Comparison of ENCODE assay signal across 11 mouse cellular contexts in genomic region chr19:47088226-47088625, GRCm38 (mm10). TPM values are rescaled to one million over a fixed set of nuclear protein-coding genes. Genes with fewer than 3 reads are reported as not detected.
DNase-seq lines count a peak whose midpoint lies in the region; ATAC-seq and TF ChIP-seq lines count a peak whose summit lies in the region.
"Had no signal": no experiment of that assay in that cellular context is flagged by ENCODE, and none has a peak within 500 bp of the region (broad histone marks: within the 10 kb centered on the region; RNA-seq: fewer than 3 reads in every experiment).

No protein-coding gene starts in this region.

- ATAC-seq in kidney, embryonic 14.5 days (ENCODE audit: low FRiP score, low TSS enrichment): no peak
- no peak for ATAC-seq in heart, embryonic 16.5 days (replicated peaks; ENCODE audit: extremely low read depth, insufficient read depth, low FRiP score)
- ATAC-seq in liver, embryonic 12.5 days: no peak
- ATAC-seq: midbrain, embryonic 13.5 days had no signal

- H3K4me3 ChIP-seq in kidney, adult 2 months (ENCODE audit: insufficient read depth, low read depth, low read length): peak overlapping the region; percentile 10; the same call in 1 of the 2 replicates
- H3K4me3 ChIP-seq in kidney, embryonic 14.5 days (ENCODE audit: low read length): no peak overlapping the region
- peak overlapping the region; percentile 8; the same call in 1 of the 2 replicates for H3K4me3 ChIP-seq in heart, embryonic 16.5 days (ENCODE audit: low read length)
- H3K4me3 ChIP-seq in liver, embryonic 12.5 days: no peak overlapping the region

- no peak overlapping the region; the same call in 1 of the 2 replicates for H3K27ac ChIP-seq in kidney, adult 2 months (ENCODE audit: insufficient read depth, low read depth, low read length)
- H3K27ac ChIP-seq in kidney, embryonic 14.5 days (ENCODE audit: low read depth, low read length): no peak overlapping the region
- no peak overlapping the region for H3K27ac ChIP-seq in heart, embryonic 16.5 days (ENCODE audit: low read length)
- H3K27ac ChIP-seq in liver, embryonic 12.5 days: no peak overlapping the region; the same call in 1 of the 2 replicates
- H3K27ac ChIP-seq: midbrain, embryonic 13.5 days had no signal

- H3K9me3 ChIP-seq in kidney, embryonic 14.5 days (ENCODE audit: control insufficient read depth, low read length): no peaks in the 10 kb centered on the region
- no peaks in the 10 kb centered on the region for H3K9me3 ChIP-seq in heart, embryonic 16.5 days (replicated peaks; ENCODE audit: control insufficient read depth, low read length)
- H3K9me3 ChIP-seq in liver, embryonic 12.5 days (replicated peaks): no peaks in the 10 kb centered on the region
- H3K9me3 ChIP-seq: midbrain, embryonic 13.5 days had no signal

- peaks cover 8% of the 10 kb centered on the region for H3K36me3 ChIP-seq in kidney, adult 2 months (ENCODE audit: control insufficient read depth, insufficient read depth, low read length)
- peaks cover 40% of the 10 kb centered on the region for H3K36me3 ChIP-seq in kidney, embryonic 14.5 days (ENCODE audit: control insufficient read depth, insufficient read depth, low read length)
- peaks cover 25% of the 10 kb centered on the region for H3K36me3 ChIP-seq in heart, embryonic 16.5 days (ENCODE audit: control insufficient read depth, insufficient read depth)
- H3K36me3 ChIP-seq in liver, embryonic 12.5 days: peaks cover 58% of the 10 kb centered on the region

- H3K4me2 ChIP-seq in kidney, embryonic 14.5 days (replicated peaks; ENCODE audit: low read depth, low read length): no peak overlapping the region
- H3K4me2 ChIP-seq in heart, embryonic 16.5 days (ENCODE audit: low read depth, low read length): peak overlapping the region; percentile 87
- H3K4me2 ChIP-seq in liver, embryonic 12.5 days: 0 out of 2 replicates have a peak overlapping the region, but pooled peaks have one; percentile 80

- peak; percentile 17 for DNase-seq in adrenal gland, postnatal 14 days
- no peak for DNase-seq in adrenal gland, postnatal 10 days
- DNase-seq in kidney, adult 2 months: peak; percentile 82
- no peak for DNase-seq in thymus, postnatal 14 days
- no peak for DNase-seq in adrenal gland, adult 2 months
- DNase-seq: cerebellum, postnatal 36 days had no signal

- TF ChIP-seq POLR2A in kidney, adult 2 months (IDR thresholded peaks at IDR 0.05; ENCODE audit: low read depth, low read length): no peak

- TF ChIP-seq CTCF in kidney, adult 2 months (conservative IDR thresholded peaks at IDR 0.05; ENCODE audit: insufficient read depth, insufficient read length, low read depth, low read length): no peak

- peaks cover 12% of the 10 kb centered on the region; the same call in 1 of the 2 replicates for H3K4me1 ChIP-seq in kidney, adult 2 months (ENCODE audit: control insufficient read depth, insufficient read depth, low read length)
- peaks cover 10% of the 10 kb centered on the region for H3K4me1 ChIP-seq in kidney, embryonic 14.5 days (ENCODE audit: control insufficient read depth, insufficient read depth, low read length)
- H3K4me1 ChIP-seq in heart, embryonic 16.5 days (ENCODE audit: control insufficient read depth, insufficient read depth, low read length): peaks cover 26% of the 10 kb centered on the region
- peaks cover 27% of the 10 kb centered on the region for H3K4me1 ChIP-seq in liver, embryonic 12.5 days

- 38% methylated on average over 3 of the region's 3 CpGs for WGBS in kidney, adult 2 months
- WGBS in kidney, embryonic 14.5 days: 79% methylated on average over 3 of the region's 3 CpGs
- 59% methylated on average over 3 of the region's 3 CpGs for WGBS in heart, embryonic 16.5 days
- 84% methylated on average over 3 of the region's 3 CpGs for WGBS in liver, embryonic 12.5 days (ENCODE audit: insufficient replicate concordance)

- no peak overlapping the region for H3K9ac ChIP-seq in kidney, embryonic 14.5 days (ENCODE audit: low read depth, low read length)
- H3K9ac ChIP-seq in heart, embryonic 16.5 days (ENCODE audit: low read length): 0 out of 2 replicates have a peak overlapping the region, but pooled peaks have one; percentile 19
- 0 out of 2 replicates have a peak overlapping the region, but pooled peaks have one; percentile 6 for H3K9ac ChIP-seq in liver, embryonic 12.5 days
- H3K9ac ChIP-seq: midbrain, embryonic 13.5 days had no signal

- no peaks in the 10 kb centered on the region for H3K27me3 ChIP-seq in kidney, adult 2 months (replicated peaks; ENCODE audit: control insufficient read depth, insufficient read depth, low read length)
- no peaks in the 10 kb centered on the region for H3K27me3 ChIP-seq in kidney, embryonic 14.5 days (ENCODE audit: control insufficient read depth, insufficient read depth, low read length)
- no peaks in the 10 kb centered on the region for H3K27me3 ChIP-seq in heart, embryonic 16.5 days (ENCODE audit: control insufficient read depth, insufficient read depth, low read length)
- H3K27me3 ChIP-seq in liver, embryonic 12.5 days (replicated peaks): no peaks in the 10 kb centered on the region
- H3K27me3 ChIP-seq: midbrain, embryonic 13.5 days had no signal

RNA-seq across cellular contexts. Expression of gene Usmg5, which starts 2.2 kb away (rescaled TPM):
- 939 and 985 TPM in 2 replicates for total RNA-seq in adrenal gland, postnatal 14 days (2021)
- total RNA-seq in adrenal gland, postnatal 10 days (2021): 1,000 to 10,000 TPM; 1,198 to 1,276 TPM
- 323 and 617 TPM in 2 replicates for polyA plus RNA-seq in kidney, adult 2 months (2012; rRNA removed)
- polyA plus RNA-seq in kidney, embryonic 14.5 days (2014; fragmentation: Nextera tagmentation; extraction: Ambion mirVana): 1,126 and 1,715 TPM in 2 replicates
- 2,224 and 2,366 TPM in 2 replicates for polyA plus RNA-seq in heart, embryonic 16.5 days (2015; fragmentation: Nextera tagmentation; extraction: Ambion mirVana)
- polyA plus RNA-seq in liver, embryonic 12.5 days (2016; fragmentation: Nextera tagmentation; extraction: Ambion mirVana): 984 and 997 TPM in 2 replicates
- total RNA-seq in adrenal gland, adult 2 months (2021): 100 to 1,000 TPM; 788 to 840 TPM
- polyA plus RNA-seq in adrenal gland, adult 2 months (2012; rRNA removed): 7.8 and 8.7 TPM in 2 replicates

RNA-seq across cellular contexts. Expression of gene Pdcd11, which starts 2.3 kb away (rescaled TPM):
- total RNA-seq in adrenal gland, postnatal 14 days (2021): 23.4 and 24.5 TPM in 2 replicates
- 10 to 100 TPM; 18.9 to 20.5 TPM for total RNA-seq in adrenal gland, postnatal 10 days (2021)
- polyA plus RNA-seq in kidney, adult 2 months (2012; rRNA removed): 8.7 and 9.3 TPM in 2 replicates
- polyA plus RNA-seq in kidney, embryonic 14.5 days (2014; fragmentation: Nextera tagmentation; extraction: Ambion mirVana): 9.9 and 11.1 TPM in 2 replicates
- polyA plus RNA-seq in heart, embryonic 16.5 days (2015; fragmentation: Nextera tagmentation; extraction: Ambion mirVana): 4.9 and 5.0 TPM in 2 replicates
- polyA plus RNA-seq in liver, embryonic 12.5 days (2016; fragmentation: Nextera tagmentation; extraction: Ambion mirVana): 10.9 and 11.7 TPM in 2 replicates
- 10 to 100 TPM; 19.8 to 22.1 TPM for total RNA-seq in adrenal gland, adult 2 months (2021)
- polyA plus RNA-seq in adrenal gland, adult 2 months (2012; rRNA removed): 5.1 and 6.0 TPM in 2 replicates

RNA-seq across cellular contexts. Expression of gene Taf5, which starts 20.7 kb away (rescaled TPM):
- total RNA-seq in adrenal gland, postnatal 14 days (2021): 4.3 and 4.6 TPM in 2 replicates
- total RNA-seq in adrenal gland, postnatal 10 days (2021): 1 to 10 TPM; 4.4 to 4.8 TPM
- 1.6 and 1.8 TPM in 2 replicates for polyA plus RNA-seq in kidney, adult 2 months (2012; rRNA removed)
- polyA plus RNA-seq in kidney, embryonic 14.5 days (2014; fragmentation: Nextera tagmentation; extraction: Ambion mirVana): 9.6 and 10.6 TPM in 2 replicates
- 2.7 and 3.3 TPM in 2 replicates for polyA plus RNA-seq in heart, embryonic 16.5 days (2015; fragmentation: Nextera tagmentation; extraction: Ambion mirVana)
- 9.5 and 10.1 TPM in 2 replicates for polyA plus RNA-seq in liver, embryonic 12.5 days (2016; fragmentation: Nextera tagmentation; extraction: Ambion mirVana)
- 1 to 10 TPM; 3.5 to 3.6 TPM for total RNA-seq in adrenal gland, adult 2 months (2021)
- 1.6 and 1.9 TPM in 2 replicates for polyA plus RNA-seq in adrenal gland, adult 2 months (2012; rRNA removed)

RNA-seq across cellular contexts. Expression of gene Pcgf6, which starts 37.5 kb away (rescaled TPM):
- total RNA-seq in adrenal gland, postnatal 14 days (2021): 8.4 and 9.4 TPM in 2 replicates
- 1 to 10 TPM; 8.6 to 8.9 TPM for total RNA-seq in adrenal gland, postnatal 10 days (2021)
- 6.0 and 7.7 TPM in 2 replicates for polyA plus RNA-seq in kidney, adult 2 months (2012; rRNA removed)
- 36.4 and 37.1 TPM in 2 replicates for polyA plus RNA-seq in kidney, embryonic 14.5 days (2014; fragmentation: Nextera tagmentation; extraction: Ambion mirVana)
- 8.0 and 8.2 TPM in 2 replicates for polyA plus RNA-seq in heart, embryonic 16.5 days (2015; fragmentation: Nextera tagmentation; extraction: Ambion mirVana)
- 19.0 and 20.0 TPM in 2 replicates for polyA plus RNA-seq in liver, embryonic 12.5 days (2016; fragmentation: Nextera tagmentation; extraction: Ambion mirVana)
- total RNA-seq in adrenal gland, adult 2 months (2021): 10 to 100 TPM in 1 of 2 experiments, 1 to 10 TPM in 1; 9.9 to 11.4 TPM
- 10.0 and 11.2 TPM in 2 replicates for polyA plus RNA-seq in adrenal gland, adult 2 months (2012; rRNA removed)

RNA-seq across cellular contexts. Expression of gene Calhm2, which starts 49.9 kb away (rescaled TPM):
- total RNA-seq in adrenal gland, postnatal 14 days (2021): 4.4 and 5.4 TPM in 2 replicates
- total RNA-seq in adrenal gland, postnatal 10 days (2021): 1 to 10 TPM; 3.5 to 4.9 TPM
- polyA plus RNA-seq in kidney, adult 2 months (2012; rRNA removed): 5.4 and 5.7 TPM in 2 replicates
- 1.9 and 3.8 TPM in 2 replicates for polyA plus RNA-seq in kidney, embryonic 14.5 days (2014; fragmentation: Nextera tagmentation; extraction: Ambion mirVana)
- 5.2 and 5.6 TPM in 2 replicates for polyA plus RNA-seq in heart, embryonic 16.5 days (2015; fragmentation: Nextera tagmentation; extraction: Ambion mirVana)
- polyA plus RNA-seq in liver, embryonic 12.5 days (2016; fragmentation: Nextera tagmentation; extraction: Ambion mirVana): 1.9 and 2.4 TPM in 2 replicates
- 1 to 10 TPM; 4.0 to 6.0 TPM for total RNA-seq in adrenal gland, adult 2 months (2021)
- 11.4 and 11.9 TPM in 2 replicates for polyA plus RNA-seq in adrenal gland, adult 2 months (2012; rRNA removed)
- polyA plus RNA-seq: erythroblast, embryonic 14.5 days had no signal

Comparison
In these comparisons a context has a peak if more than half of its experiments do, and no peak if none do; other contexts are left out.
1. DNase-seq: peak in adrenal gland, postnatal 14 days (single experiment) and kidney, adult 2 months (single experiment); none in adrenal gland, postnatal 10 days (single experiment), thymus, postnatal 14 days (single experiment) and adrenal gland, adult 2 months (single experiment).
2. H3K4me3 ChIP-seq: peak in kidney, adult 2 months (single experiment) and heart, embryonic 16.5 days (single experiment); none in kidney, embryonic 14.5 days (single experiment) and liver, embryonic 12.5 days (single experiment).
3. RNA of gene Usmg5, which starts 2.2 kb away (polyA plus RNA-seq): 2,224 to 2,366 TPM in heart, embryonic 16.5 days, 1,126 to 1,715 TPM in kidney, embryonic 14.5 days, 984 to 997 TPM in liver, embryonic 12.5 days and 323 to 617 TPM in kidney, adult 2 months; 7.8 to 8.7 TPM in adrenal gland, adult 2 months; every median in the first group is over 10 times any median in the second.